Mouse (Mus musculus): ENCODE data around the gene A530032D15Rik. TPM values are rescaled to one million over a fixed set of nuclear protein-coding genes. Genes with fewer than 3 reads are reported as not detected.
"Not testable (repeated sequence)": the region's sequence is repeated elsewhere in the genome, so short reads cannot be mapped to it uniquely, and the experiment has no call there.

Gene A530032D15Rik
- total RNA-seq, 2 experiments from 2014 or later = not detected

- DNase-seq = not testable (repeated sequence)
Measured at GRCm38 (mm10) chr1:85034394-85034793, 75.3 kb downstream of the A530032D15Rik start.

DNA sequence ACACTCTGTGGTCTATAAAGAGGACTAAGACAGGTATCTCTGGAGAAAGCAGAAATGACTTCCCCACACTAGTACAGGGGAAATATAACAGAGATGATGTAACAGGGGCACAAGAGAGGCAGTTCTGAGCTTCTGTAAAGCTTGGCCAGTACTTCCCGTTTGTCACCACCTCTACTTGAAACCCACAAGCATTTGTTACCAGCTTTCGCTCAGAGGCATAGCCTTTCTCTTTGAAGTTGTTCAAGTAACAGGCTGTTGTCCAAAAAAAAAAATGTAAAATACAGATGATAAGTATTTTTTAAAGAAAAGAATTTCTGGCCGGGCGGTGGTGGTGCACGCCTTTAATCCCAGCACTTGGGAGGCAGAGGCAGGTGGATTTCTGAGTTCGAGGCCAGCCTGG lies 76.0 kb downstream of the A530032D15Rik start:
- not testable (repeated sequence) for DNase-seq

Other genes starting within 250 kb of the A530032D15Rik start
- gene Slc16a14, start 174.7 kb downstream of the A530032D15Rik start, total RNA-seq (2021) = under 1 TPM; 0.11 to 0.38 TPM
- gene Gm10553, start 9.7 kb downstream of the A530032D15Rik start, total RNA-seq (2021) = not detected
- 1 to 10 TPM in 1 of 2 experiments, under 1 TPM in 1; 0.68 to 1.2 TPM for gene C130026I21Rik, start 160.7 kb upstream of the A530032D15Rik start, total RNA-seq (2021)

All from heart, postnatal 4 days (tissue).